Mouse (Mus musculus): ENCODE results near the gene Rnf222. TPM values are rescaled to one million over a fixed set of nuclear protein-coding genes. Genes with fewer than 3 reads are reported as not detected.

The Rnf222 gene
- total and polyA plus RNA-seq, 2 experiments: under 0.01 to 0.11 TPM

DNA sequence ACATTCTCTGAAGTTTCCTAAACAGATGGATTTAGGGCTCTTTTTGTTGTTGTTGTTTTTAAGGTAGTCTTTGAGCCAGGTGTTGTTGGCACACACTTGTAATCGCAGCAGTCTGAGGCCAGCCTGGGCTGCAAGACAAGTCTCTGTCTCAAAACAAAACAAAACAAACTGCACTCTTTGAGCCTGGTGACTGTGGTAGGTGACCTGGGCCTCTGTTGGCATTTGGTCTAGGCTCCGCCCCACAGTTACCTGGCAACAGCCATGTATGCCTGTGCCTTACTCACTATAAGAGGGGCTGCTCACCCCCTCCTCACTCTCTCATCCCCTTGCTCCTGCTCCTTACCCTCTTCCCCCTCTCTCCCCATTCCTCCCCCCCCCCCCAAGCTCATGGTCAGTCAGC, 26.1 kb upstream of the Rnf222 start:
- H3K27ac ChIP-seq (replicated peaks; ENCODE audit: insufficient read depth, low read depth, low read length): no peak overlapping the region
- TF ChIP-seq POLR2A (IDR thresholded peaks at IDR 0.05; ENCODE audit: extremely low read depth, insufficient read depth, low read length): no peak
- TF ChIP-seq CTCF (IDR thresholded peaks at IDR 0.05; ENCODE audit: low read depth, low read length): no peak
- WGBS: 66% methylated on average over 2 of the region's 2 CpGs
- no peaks in the 10 kb centered on the region for H3K36me3 ChIP-seq (ENCODE audit: control insufficient read depth, insufficient read depth, low read length)
- peak; percentile 73 for DNase-seq (ENCODE audit: extremely low read depth, low read depth, low spot score)
- H3K79me2 ChIP-seq (ENCODE audit: control insufficient read depth, insufficient read depth, low read length): no peaks in the 10 kb centered on the region
- no peak overlapping the region for H3K4me3 ChIP-seq (ENCODE audit: insufficient read depth, low read depth, low read length)
- H3K4me1 ChIP-seq (ENCODE audit: control insufficient read depth, insufficient read depth, low read length): peaks cover 10% of the 10 kb centered on the region
- no peaks in the 10 kb centered on the region for H3K27me3 ChIP-seq (ENCODE audit: control insufficient read depth, insufficient read depth, low read length)
- H3K9ac ChIP-seq (ENCODE audit: low read depth, low read length): no peak overlapping the region

DNA sequence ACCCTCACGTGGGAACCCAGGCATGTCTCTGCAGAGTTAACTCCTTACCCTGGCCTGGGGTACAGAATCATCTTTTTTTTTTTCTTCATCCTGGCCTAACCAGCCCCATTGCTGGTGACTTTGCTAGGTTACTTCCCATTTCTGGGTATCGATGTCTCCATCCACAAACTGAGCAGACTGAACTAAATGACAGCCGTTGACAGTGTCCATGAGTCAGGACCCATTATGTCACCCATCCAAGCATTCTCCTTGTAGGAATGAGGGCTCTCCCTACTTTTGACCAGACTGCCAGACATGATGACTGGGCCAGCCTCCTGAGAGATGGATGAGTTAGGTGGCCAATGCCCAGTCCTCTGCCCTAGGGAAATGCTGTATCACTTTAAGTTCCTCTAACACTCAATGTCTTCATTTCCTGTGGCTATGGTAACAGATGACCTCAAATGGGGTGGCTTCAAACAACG, 24.7 kb upstream of the Rnf222 start:
- 0 out of 2 replicates have a peak overlapping the region, but pooled peaks have one; percentile 16 for H3K27ac ChIP-seq (replicated peaks; ENCODE audit: insufficient read depth, low read depth, low read length)
- H3K4me1 ChIP-seq (ENCODE audit: control insufficient read depth, insufficient read depth, low read length): peaks cover 9% of the 10 kb centered on the region
- no peaks in the 10 kb centered on the region for H3K36me3 ChIP-seq (ENCODE audit: control insufficient read depth, insufficient read depth, low read length)
- 71% methylated on average over 4 of the region's 4 CpGs for WGBS
- no peak overlapping the region for H3K4me3 ChIP-seq (ENCODE audit: insufficient read depth, low read depth, low read length)
- DNase-seq (ENCODE audit: extremely low read depth, low read depth, low spot score): no peak
- H3K27me3 ChIP-seq (ENCODE audit: control insufficient read depth, insufficient read depth, low read length): no peaks in the 10 kb centered on the region
- no peaks in the 10 kb centered on the region for H3K79me2 ChIP-seq (ENCODE audit: control insufficient read depth, insufficient read depth, low read length)
- no peak for TF ChIP-seq CTCF (IDR thresholded peaks at IDR 0.05; ENCODE audit: low read depth, low read length)
- TF ChIP-seq POLR2A (IDR thresholded peaks at IDR 0.05; ENCODE audit: extremely low read depth, insufficient read depth, low read length): no peak
- H3K9ac ChIP-seq (ENCODE audit: low read depth, low read length): no peak overlapping the region

DNA sequence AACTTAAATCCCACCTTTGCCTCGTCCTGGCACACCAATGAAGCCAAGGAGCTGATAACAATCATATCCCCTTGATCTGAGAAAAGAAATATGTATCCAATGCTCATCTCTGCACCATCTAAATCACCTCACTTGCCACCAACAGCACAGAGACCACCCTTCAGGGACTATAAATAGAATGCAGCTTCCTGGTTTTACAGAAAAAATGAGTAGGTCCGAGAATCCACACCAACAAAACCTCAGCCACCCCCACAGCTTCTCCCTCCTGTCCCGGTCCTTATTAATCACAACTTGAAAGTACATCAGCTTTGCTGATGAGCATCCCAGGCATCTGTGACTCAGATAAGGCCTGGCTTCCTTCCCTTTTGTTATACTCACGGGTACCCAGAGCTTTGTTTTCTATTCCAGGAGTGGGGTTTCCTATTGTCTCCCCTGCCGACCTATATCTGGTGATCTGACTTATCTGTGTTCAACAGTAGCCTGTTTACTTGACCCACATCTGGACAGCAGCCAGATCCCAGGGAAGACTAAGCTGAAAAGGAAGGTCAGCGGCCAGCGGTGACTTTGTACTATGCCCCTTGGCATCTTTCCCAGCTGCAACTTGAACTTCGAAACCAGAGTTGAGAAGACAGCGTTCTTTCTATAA, 23.7 kb upstream of the Rnf222 start:
- Histone ChIP-seq H3K79me2 (ENCODE audit: control insufficient read depth, insufficient read depth, low read length) (no peaks in the 10 kb centered on the region), H3K27ac (replicated peaks; ENCODE audit: insufficient read depth, low read depth, low read length) (peak overlapping the region; percentile 45), H3K4me3 (ENCODE audit: insufficient read depth, low read depth, low read length) (no peak overlapping the region), H3K27me3 (ENCODE audit: control insufficient read depth, insufficient read depth, low read length) (no peaks in the 10 kb centered on the region), H3K36me3 (ENCODE audit: control insufficient read depth, insufficient read depth, low read length) (no peaks in the 10 kb centered on the region), H3K9ac (ENCODE audit: low read depth, low read length) (no peak overlapping the region), H3K4me1 (ENCODE audit: control insufficient read depth, insufficient read depth, low read length) (peaks cover 9% of the 10 kb centered on the region)
- 16% methylated on average over 9 of the region's 9 CpGs for whole genome bisulfite sequencing
- peak; percentile 99 for DNase-seq (ENCODE audit: extremely low read depth, low read depth, low spot score)
- no peak for TF ChIP-seq POLR2A (IDR thresholded peaks at IDR 0.05; ENCODE audit: extremely low read depth, insufficient read depth, low read length)
- no peak for TF ChIP-seq CTCF (IDR thresholded peaks at IDR 0.05; ENCODE audit: low read depth, low read length)

DNA sequence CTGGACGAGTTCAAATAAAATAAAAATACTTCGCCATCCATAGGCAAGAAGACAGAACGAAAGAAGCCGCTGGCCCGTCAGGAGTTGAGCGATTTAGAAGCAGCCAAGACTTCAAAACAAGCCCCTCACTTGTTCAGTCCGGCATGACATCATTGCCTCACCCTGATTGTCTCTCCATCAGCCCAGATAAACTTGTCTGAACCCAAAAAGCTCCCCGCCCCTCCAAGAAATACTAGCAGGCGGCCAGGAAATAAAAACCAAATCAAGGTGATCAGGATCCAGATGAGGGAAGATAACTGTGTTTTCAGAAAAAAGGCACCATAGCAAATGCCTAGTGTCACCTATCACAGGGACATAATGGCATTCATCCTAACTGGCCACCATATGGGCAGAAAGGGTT, 17.1 kb upstream of the Rnf222 start:
- 94% methylated on average over 9 of the region's 9 CpGs for WGBS
- Histone ChIP-seq H3K79me2 (ENCODE audit: control insufficient read depth, insufficient read depth, low read length) (no peaks in the 10 kb centered on the region), H3K27ac (replicated peaks; ENCODE audit: insufficient read depth, low read depth, low read length) (no peak overlapping the region), H3K36me3 (ENCODE audit: control insufficient read depth, insufficient read depth, low read length) (no peaks in the 10 kb centered on the region), H3K9ac (ENCODE audit: low read depth, low read length) (no peak overlapping the region), H3K4me3 (ENCODE audit: insufficient read depth, low read depth, low read length) (no peak overlapping the region), H3K4me1 (ENCODE audit: control insufficient read depth, insufficient read depth, low read length) (peaks cover 2% of the 10 kb centered on the region), H3K27me3 (ENCODE audit: control insufficient read depth, insufficient read depth, low read length) (no peaks in the 10 kb centered on the region)
- DNase-seq (ENCODE audit: extremely low read depth, low read depth, low spot score): no peak
- no peak for TF ChIP-seq CTCF (IDR thresholded peaks at IDR 0.05; ENCODE audit: low read depth, low read length)
- no peak for TF ChIP-seq POLR2A (IDR thresholded peaks at IDR 0.05; ENCODE audit: extremely low read depth, insufficient read depth, low read length)

DNA sequence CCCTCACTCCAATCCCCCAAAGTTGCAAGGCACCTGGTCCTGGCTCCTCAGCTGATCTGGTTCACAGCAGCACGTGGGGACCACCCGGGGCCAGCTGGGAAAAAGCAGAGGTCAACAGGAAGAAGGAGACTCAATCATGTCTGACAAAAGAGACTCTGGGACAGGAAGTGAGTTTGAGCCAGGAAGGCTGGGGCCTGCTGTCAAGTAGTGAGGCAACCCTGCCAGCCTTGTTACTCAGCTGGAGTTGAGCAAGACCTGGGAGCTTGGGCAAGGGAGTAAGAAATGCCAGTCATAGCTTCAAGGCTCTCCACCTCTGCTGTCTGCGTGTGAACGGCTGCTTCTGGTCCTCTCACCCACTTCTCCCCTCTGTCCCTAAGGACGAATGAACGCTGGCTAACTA, 16.6 kb upstream of the Rnf222 start, which contains the start of gene Ndel1:
Gene Ndel1, minus strand, starts transcription at position 111 of the 400 bp plus-strand sequence.
- H3K4me1 ChIP-seq (ENCODE audit: control insufficient read depth, insufficient read depth, low read length): peaks cover 2% of the 10 kb centered on the region
- no peak for TF ChIP-seq POLR2A (IDR thresholded peaks at IDR 0.05; ENCODE audit: extremely low read depth, insufficient read depth, low read length)
- TF ChIP-seq CTCF (IDR thresholded peaks at IDR 0.05; ENCODE audit: low read depth, low read length): no peak
- WGBS: 44% methylated on average over 6 of the region's 6 CpGs
- H3K9ac ChIP-seq (ENCODE audit: low read depth, low read length): no peak within 1 kb of the TSS
- no peak within 1 kb of the TSS for H3K27ac ChIP-seq (replicated peaks; ENCODE audit: insufficient read depth, low read depth, low read length)
- H3K36me3 ChIP-seq (ENCODE audit: control insufficient read depth, insufficient read depth, low read length): no peaks in the 10 kb centered on the region
- no peak within 1 kb of the TSS for H3K4me3 ChIP-seq (ENCODE audit: insufficient read depth, low read depth, low read length)
- H3K79me2 ChIP-seq (ENCODE audit: control insufficient read depth, insufficient read depth, low read length): no peaks in the 10 kb centered on the region
- H3K27me3 ChIP-seq (ENCODE audit: control insufficient read depth, insufficient read depth, low read length): no peaks in the 10 kb centered on the region
- DNase-seq (ENCODE audit: extremely low read depth, low read depth, low spot score): peak; percentile 79

DNA sequence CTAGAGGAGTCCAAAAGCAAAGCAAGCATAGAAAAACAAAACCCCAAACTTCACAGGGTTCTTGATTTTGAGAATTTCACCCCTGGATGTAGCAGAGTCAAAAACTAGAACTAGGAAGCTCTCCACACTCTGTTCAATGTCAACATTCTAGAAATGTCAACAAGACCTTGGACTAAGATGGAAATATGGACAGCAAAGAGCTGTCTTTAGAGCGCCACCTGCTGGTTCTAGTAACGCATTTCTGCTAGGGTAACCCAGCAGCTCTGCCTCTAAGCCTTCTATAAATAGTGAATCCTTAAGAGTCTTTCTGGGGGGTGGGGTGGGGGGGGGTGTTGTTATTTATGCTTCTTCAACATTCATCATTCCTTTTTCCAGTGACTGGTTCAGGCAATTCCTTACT, 13.5 kb upstream of the Rnf222 start:
- peak; percentile 84 for DNase-seq (ENCODE audit: extremely low read depth, low read depth, low spot score)
- peak; percentile 51 for TF ChIP-seq CTCF (IDR thresholded peaks at IDR 0.05; ENCODE audit: low read depth, low read length)
- TF ChIP-seq POLR2A (IDR thresholded peaks at IDR 0.05; ENCODE audit: extremely low read depth, insufficient read depth, low read length): no peak
- Histone ChIP-seq H3K27me3 (ENCODE audit: control insufficient read depth, insufficient read depth, low read length) (no peaks in the 10 kb centered on the region), H3K36me3 (ENCODE audit: control insufficient read depth, insufficient read depth, low read length) (no peaks in the 10 kb centered on the region), H3K79me2 (ENCODE audit: control insufficient read depth, insufficient read depth, low read length) (no peaks in the 10 kb centered on the region), H3K4me1 (ENCODE audit: control insufficient read depth, insufficient read depth, low read length) (peaks cover 2% of the 10 kb centered on the region), H3K9ac (ENCODE audit: low read depth, low read length) (no peak overlapping the region), H3K4me3 (ENCODE audit: insufficient read depth, low read depth, low read length) (no peak overlapping the region), H3K27ac (replicated peaks; ENCODE audit: insufficient read depth, low read depth, low read length) (0 out of 2 replicates have a peak overlapping the region, but pooled peaks have one; percentile 14)
- 0% methylated on average over 2 of the region's 2 CpGs for WGBS

Measured in liver, adult 2 months (tissue).